In genomic region chr1:52501090-52501489, GRCm38 (mm10) we compare ENCODE assay signal across 8 mouse cellular contexts. TPM values are rescaled to one million over a fixed set of nuclear protein-coding genes. Genes with fewer than 3 reads are reported as not detected.
DNase-seq lines count a peak whose midpoint lies in the region; ATAC-seq lines count a peak whose summit lies in the region.

No protein-coding gene starts in this region.

- no peak for ATAC-seq in forebrain, embryonic 15.5 days (replicated peaks)
- no peak for ATAC-seq in liver, embryonic 15.5 days (ENCODE audit: insufficient read depth)

- H3K36me3 ChIP-seq in forebrain, embryonic 15.5 days = no peaks in the 10 kb centered on the region
- no peaks in the 10 kb centered on the region for H3K36me3 ChIP-seq in liver, embryonic 15.5 days (replicated peaks)

- peak; percentile 70 for DNase-seq in heart, adult 11 months
- DNase-seq in heart, adult 8-10 months (ENCODE audit: low spot score) = no peak
- peak; percentile 13 for DNase-seq in 416B (ENCODE audit: low read depth)
- no peak for DNase-seq in ovary, postnatal 36 days (ENCODE audit: low spot score)
- DNase-seq in adrenal gland, postnatal 25 days = no peak
- no peak for DNase-seq in right cerebral cortex, postnatal 36 days (ENCODE audit: low spot score in 2 of 2)

- H3K4me1 ChIP-seq in forebrain, embryonic 15.5 days = 0 out of 2 replicates have a peak, but pooled peaks cover 9% of the 10 kb centered on the region
- H3K4me1 ChIP-seq in liver, embryonic 15.5 days (replicated peaks) = peaks cover 16% of the 10 kb centered on the region

- H3K4me3 ChIP-seq in forebrain, embryonic 15.5 days = peak overlapping the region; percentile 92
- peak overlapping the region; percentile 76 for H3K4me3 ChIP-seq in liver, embryonic 15.5 days (replicated peaks)

- no peaks in the 10 kb centered on the region for H3K27me3 ChIP-seq in forebrain, embryonic 15.5 days
- H3K27me3 ChIP-seq in liver, embryonic 15.5 days = peaks cover 17% of the 10 kb centered on the region

- WGBS in forebrain, embryonic 15.5 days = 32% methylated on average over 1 of the region's 1 CpGs
- 46% methylated on average over 1 of the region's 1 CpGs for WGBS in liver, embryonic 15.5 days (ENCODE audit: insufficient replicate concordance)

- H3K9ac ChIP-seq in forebrain, embryonic 15.5 days (replicated peaks) = no peak overlapping the region
- H3K9ac ChIP-seq in liver, embryonic 15.5 days = no peak overlapping the region

- H3K9me3 ChIP-seq in forebrain, embryonic 15.5 days = no peaks in the 10 kb centered on the region
- no peaks in the 10 kb centered on the region for H3K9me3 ChIP-seq in liver, embryonic 15.5 days (replicated peaks)

- H3K27ac ChIP-seq in forebrain, embryonic 15.5 days (replicated peaks) = peak overlapping the region; percentile 82
- H3K27ac ChIP-seq in liver, embryonic 15.5 days (replicated peaks) = no peak overlapping the region; the same call in 1 of the 2 replicates

- peak overlapping the region; percentile 74; the same call in 1 of the 2 replicates for H3K4me2 ChIP-seq in forebrain, embryonic 15.5 days (replicated peaks)
- H3K4me2 ChIP-seq in liver, embryonic 15.5 days = peak overlapping the region; percentile 91

RNA-seq across cellular contexts. Expression of gene Nab1, which starts 0.6 kb away (rescaled TPM):
- total RNA-seq in heart, adult 8-10 months (2022) = 10 to 100 TPM; 19.4 to 24.7 (median 23.0) TPM
- 14.6 and 16.6 TPM in 2 replicates for polyA plus RNA-seq in forebrain, embryonic 15.5 days (2015; fragmentation: Nextera tagmentation; extraction: Ambion mirVana)
- 15.5 and 18.2 TPM in 2 replicates for polyA plus RNA-seq in liver, embryonic 15.5 days (2015; fragmentation: Nextera tagmentation; extraction: Ambion mirVana)
- 60.6 and 66.3 TPM in 2 replicates for total RNA-seq in adrenal gland, postnatal 25 days (2021)

Comparison
In these comparisons a context has a peak if more than half of its experiments do, and no peak if none do; other contexts are left out.
1. DNase-seq: peak in heart, adult 11 months (single experiment) and 416B (single experiment); none in heart, adult 8-10 months (single experiment), ovary, postnatal 36 days (single experiment), adrenal gland, postnatal 25 days (single experiment) and right cerebral cortex, postnatal 36 days (0 of 2).